Mouse (Mus musculus) thymus, postnatal 14 days (tissue): ENCODE measurements around the gene Sat2.
A peak's percentile ranks its signal among the peaks of the same experiment; 100 is the strongest.

ENCODE experiments used
- DNase-seq: peaks from one replicate; pipeline ENCODE4 v3.0.0; 2021

Gene Sat2

GRCm38 (mm10) chr11:69621571-69622268, at the start of gene Sat2:
Gene Sat2 (plus strand): TSS chr11:69622024.
- no peak for DNase-seq

GRCm38 (mm10) chr11:69575220-69575619, 46.6 kb upstream of the Sat2 start:
- DNase-seq, result peak; percentile 55

- no peak for DNase-seq
Observed at GRCm38 (mm10) chr11:69576307-69576706, 45.5 kb upstream of the Sat2 start.

GRCm38 (mm10) chr11:69578301-69578700, 43.5 kb upstream of the Sat2 start:
- no peak for DNase-seq

GRCm38 (mm10) chr11:69579128-69580017, 42.5 kb upstream of the Sat2 start:
- DNase-seq, result peak; percentile 94

- DNase-seq, result peak; percentile 91
Observed at GRCm38 (mm10) chr11:69580091-69580514, 41.7 kb upstream of the Sat2 start, which contains the start of the genes Wrap53 and Trp53. Gene Wrap53 (minus strand): TSS chr11:69580255. Gene Trp53 (plus strand): TSS chr11:69580359.

- no peak for DNase-seq
Observed at GRCm38 (mm10) chr11:69580572-69581146, 41.2 kb upstream of the Sat2 start.

GRCm38 (mm10) chr11:69581147-69581688, 40.6 kb upstream of the Sat2 start:
- peak; percentile 92 for DNase-seq

- no peak for DNase-seq
Observed at GRCm38 (mm10) chr11:69581814-69582213, 40.0 kb upstream of the Sat2 start.

GRCm38 (mm10) chr11:69582230-69582805, 39.5 kb upstream of the Sat2 start:
- no peak for DNase-seq

GRCm38 (mm10) chr11:69584008-69584407, 37.8 kb upstream of the Sat2 start:
- no peak for DNase-seq

- DNase-seq, result no peak
Observed at GRCm38 (mm10) chr11:69584937-69585336, 36.9 kb upstream of the Sat2 start.

- no peak for DNase-seq
Observed at GRCm38 (mm10) chr11:69585718-69586325, 36.0 kb upstream of the Sat2 start.

- no peak for DNase-seq
Observed at GRCm38 (mm10) chr11:69589207-69589834, 32.5 kb upstream of the Sat2 start.

GRCm38 (mm10) chr11:69590622-69591021, 31.2 kb upstream of the Sat2 start:
- no peak for DNase-seq

- DNase-seq, result no peak
Observed at GRCm38 (mm10) chr11:69591424-69591823, 30.4 kb upstream of the Sat2 start.

- no peak for DNase-seq
Observed at GRCm38 (mm10) chr11:69591899-69592637, 29.8 kb upstream of the Sat2 start.

- DNase-seq, result no peak
Observed at GRCm38 (mm10) chr11:69592799-69593198, 29.0 kb upstream of the Sat2 start.

- no peak for DNase-seq
Observed at GRCm38 (mm10) chr11:69594853-69595252, 27.0 kb upstream of the Sat2 start.

GRCm38 (mm10) chr11:69599436-69599835, 22.4 kb upstream of the Sat2 start:
- DNase-seq, result no peak

GRCm38 (mm10) chr11:69600098-69600497, 21.7 kb upstream of the Sat2 start:
- no peak for DNase-seq
